Mouse (Mus musculus): ENCODE data around the gene Acp6.

GRCm38 (mm10) chr3:97151092-97151491 lies 7.5 kb upstream of the Acp6 start:
- TF ChIP-seq EP300 (IDR thresholded peaks at IDR 0.05), result no peak
- no peak for TF ChIP-seq CTCF (IDR thresholded peaks at IDR 0.05)

Measured in lung, postnatal 0 days (tissue).